Mouse (Mus musculus): ENCODE measurements at regions not wholly inside any gene's neighbourhood (a gene's known extent, or its start where the extent isn't known, plus 50 kb on each side); places are given as distances from the start of the nearest gene placed in this dataset.

GRCm38 (mm10) chr16:30687682-30688081 lies 88.2 kb downstream of the Fam43a start:
- no peaks in the 10 kb centered on the region for H3K36me3 ChIP-seq
- WGBS = 78% methylated on average over 8 of the region's 8 CpGs
- H3K4me2 ChIP-seq = no peak overlapping the region
- no peak overlapping the region for H3K27ac ChIP-seq
- no peak overlapping the region for H3K9ac ChIP-seq
- no peaks in the 10 kb centered on the region for H3K9me3 ChIP-seq
- H3K4me1 ChIP-seq = peaks cover 9% of the 10 kb centered on the region; the same call in 1 of the 2 replicates
- no peak overlapping the region for H3K4me3 ChIP-seq
- H3K27me3 ChIP-seq = no peaks in the 10 kb centered on the region
- no peak for ATAC-seq (ENCODE audit: insufficient number of reproducible peaks, low FRiP score, low TSS enrichment, low read depth)

DNA sequence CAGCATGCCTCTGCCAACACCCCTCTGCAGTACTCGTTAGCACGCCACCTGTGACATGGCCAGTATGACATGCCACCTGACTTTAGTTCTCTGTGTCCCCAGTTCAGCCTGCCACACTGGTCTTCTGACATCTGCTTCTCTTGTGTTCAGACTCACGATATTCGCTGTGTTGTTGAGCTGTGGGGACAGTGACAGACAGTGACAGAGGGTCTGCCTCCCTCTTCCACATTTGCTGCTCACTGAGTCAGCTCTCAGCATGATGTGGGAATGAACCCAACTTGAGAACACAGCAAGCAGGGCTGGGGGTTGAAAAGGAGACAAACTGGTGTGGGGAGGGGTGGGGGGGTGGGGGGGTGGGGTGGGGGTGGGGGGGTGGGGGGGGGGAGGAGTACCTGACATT lies 91.0 kb downstream of the Fam43a start:
- Histone ChIP-seq H3K9ac (no peak overlapping the region), H3K4me3 (no peak overlapping the region), H3K4me2 (no peak overlapping the region), H3K9me3 (no peaks in the 10 kb centered on the region), H3K36me3 (no peaks in the 10 kb centered on the region), H3K4me1 (peaks cover 17% of the 10 kb centered on the region), H3K27me3 (no peaks in the 10 kb centered on the region), H3K27ac (no peak overlapping the region)
- 71% methylated on average over 4 of the region's 4 CpGs for WGBS
- no peak for ATAC-seq (ENCODE audit: insufficient number of reproducible peaks, low FRiP score, low TSS enrichment, low read depth)

DNA sequence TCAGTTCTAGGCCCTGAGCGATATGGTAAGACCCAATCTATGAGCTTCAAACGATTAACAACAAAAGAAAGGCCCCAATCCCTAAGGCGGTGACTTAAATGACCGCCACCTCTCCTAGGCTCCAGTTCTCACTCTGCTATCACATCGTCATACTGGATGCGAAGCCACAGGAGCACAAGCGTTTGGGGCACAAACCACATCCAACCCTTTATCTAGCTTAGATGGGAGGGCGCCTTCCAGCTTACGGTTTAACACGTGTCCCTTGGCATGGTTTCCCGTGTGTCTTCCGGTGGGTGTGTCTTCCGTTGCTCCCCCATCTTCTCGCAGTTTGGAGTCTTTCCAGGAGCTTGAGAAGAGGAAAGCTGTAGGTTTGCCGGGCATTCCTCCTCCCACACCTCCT lies 92.4 kb downstream of the Fam43a start:
- Histone ChIP-seq H3K4me3 (no peak overlapping the region), H3K4me1 (peaks cover 17% of the 10 kb centered on the region), H3K9ac (no peak overlapping the region), H3K36me3 (no peaks in the 10 kb centered on the region), H3K27me3 (no peaks in the 10 kb centered on the region), H3K9me3 (no peaks in the 10 kb centered on the region), H3K4me2 (no peak overlapping the region), H3K27ac (no peak overlapping the region)
- 78% methylated on average over 15 of the region's 15 CpGs for WGBS
- no peak for ATAC-seq (ENCODE audit: insufficient number of reproducible peaks, low FRiP score, low TSS enrichment, low read depth)

GRCm38 (mm10) chr16:30692541-30693141 lies 93.1 kb downstream of the Fam43a start:
- peaks cover 21% of the 10 kb centered on the region for H3K4me1 ChIP-seq
- no peak overlapping the region for H3K4me3 ChIP-seq
- no peaks in the 10 kb centered on the region for H3K9me3 ChIP-seq
- WGBS = 35% methylated on average over 5 of the region's 5 CpGs
- H3K27ac ChIP-seq = no peak overlapping the region
- H3K36me3 ChIP-seq = no peaks in the 10 kb centered on the region
- no peaks in the 10 kb centered on the region for H3K27me3 ChIP-seq
- H3K4me2 ChIP-seq = no peak overlapping the region
- ATAC-seq (ENCODE audit: insufficient number of reproducible peaks, low FRiP score, low TSS enrichment, low read depth) = no peak
- H3K9ac ChIP-seq = no peak overlapping the region

- WGBS = 54% methylated on average over 3 of the region's 3 CpGs
- Histone ChIP-seq H3K4me1 (peaks cover 21% of the 10 kb centered on the region), H3K36me3 (no peaks in the 10 kb centered on the region), H3K27me3 (no peaks in the 10 kb centered on the region), H3K27ac (no peak overlapping the region), H3K9ac (no peak overlapping the region), H3K4me3 (no peak overlapping the region), H3K4me2 (no peak overlapping the region), H3K9me3 (no peaks in the 10 kb centered on the region)
- no peak for ATAC-seq (ENCODE audit: insufficient number of reproducible peaks, low FRiP score, low TSS enrichment, low read depth)
These were observed 93.7 kb downstream of the Fam43a start for GRCm38 (mm10) chr16:30693206-30693605.

GRCm38 (mm10) chr16:30693839-30694527 lies 94.5 kb downstream of the Fam43a start:
- H3K9ac ChIP-seq = no peak overlapping the region
- WGBS = 92% methylated on average over 1 of the region's 1 CpGs
- H3K27me3 ChIP-seq = no peaks in the 10 kb centered on the region
- H3K36me3 ChIP-seq = no peaks in the 10 kb centered on the region
- no peak overlapping the region for H3K4me3 ChIP-seq
- H3K27ac ChIP-seq = no peak overlapping the region
- H3K4me2 ChIP-seq = no peak overlapping the region
- no peaks in the 10 kb centered on the region for H3K9me3 ChIP-seq
- ATAC-seq (ENCODE audit: insufficient number of reproducible peaks, low FRiP score, low TSS enrichment, low read depth) = no peak
- H3K4me1 ChIP-seq = peaks cover 21% of the 10 kb centered on the region

- H3K4me1 ChIP-seq = peaks cover 21% of the 10 kb centered on the region
- no peaks in the 10 kb centered on the region for H3K27me3 ChIP-seq
- H3K4me2 ChIP-seq = no peak overlapping the region
- H3K9ac ChIP-seq = no peak overlapping the region
- WGBS = 75% methylated on average over 8 of the region's 8 CpGs
- no peak overlapping the region for H3K4me3 ChIP-seq
- no peaks in the 10 kb centered on the region for H3K9me3 ChIP-seq
- H3K36me3 ChIP-seq = no peaks in the 10 kb centered on the region
- ATAC-seq (ENCODE audit: insufficient number of reproducible peaks, low FRiP score, low TSS enrichment, low read depth) = no peak
- H3K27ac ChIP-seq = no peak overlapping the region
These were observed 96.2 kb downstream of the Fam43a start for GRCm38 (mm10) chr16:30695691-30696090.

DNA sequence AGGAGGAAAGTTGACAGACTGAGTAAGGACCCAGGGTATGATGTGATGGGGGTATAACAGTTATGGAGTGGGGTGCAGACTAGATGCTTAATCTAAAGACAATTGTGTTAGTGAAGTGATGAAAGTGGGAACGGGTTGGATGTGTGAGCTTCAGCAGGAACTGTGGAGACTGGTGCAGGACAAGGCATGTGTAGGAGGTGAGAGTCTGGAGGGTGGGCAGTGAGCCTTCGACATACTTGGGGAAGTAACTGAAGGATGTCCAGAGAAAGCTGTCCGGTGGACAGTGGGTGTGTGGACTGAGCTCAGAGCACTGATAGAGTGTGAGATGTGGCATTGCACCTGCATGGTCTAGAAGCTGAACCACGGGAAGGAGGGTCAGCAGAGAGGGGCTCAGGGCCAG lies 97.7 kb downstream of the Fam43a start:
- Histone ChIP-seq H3K27me3 (no peaks in the 10 kb centered on the region), H3K27ac (no peak overlapping the region), H3K36me3 (no peaks in the 10 kb centered on the region), H3K9me3 (no peaks in the 10 kb centered on the region), H3K9ac (no peak overlapping the region), H3K4me3 (no peak overlapping the region), H3K4me2 (no peak overlapping the region), H3K4me1 (peaks cover 18% of the 10 kb centered on the region)
- no peak for ATAC-seq (ENCODE audit: insufficient number of reproducible peaks, low FRiP score, low TSS enrichment, low read depth)
- 73% methylated on average over 4 of the region's 4 CpGs for WGBS

- no peaks in the 10 kb centered on the region for H3K27me3 ChIP-seq
- H3K4me1 ChIP-seq = peaks cover 14% of the 10 kb centered on the region
- H3K36me3 ChIP-seq = no peaks in the 10 kb centered on the region
- no peak overlapping the region for H3K4me3 ChIP-seq
- 28% methylated on average over 2 of the region's 2 CpGs for WGBS
- ATAC-seq (ENCODE audit: insufficient number of reproducible peaks, low FRiP score, low TSS enrichment, low read depth) = no peak
- no peak overlapping the region for H3K4me2 ChIP-seq
- no peak overlapping the region for H3K27ac ChIP-seq
- H3K9ac ChIP-seq = no peak overlapping the region
- H3K9me3 ChIP-seq = no peaks in the 10 kb centered on the region
These were observed 98.3 kb downstream of the Fam43a start for GRCm38 (mm10) chr16:30697806-30698205.

DNA sequence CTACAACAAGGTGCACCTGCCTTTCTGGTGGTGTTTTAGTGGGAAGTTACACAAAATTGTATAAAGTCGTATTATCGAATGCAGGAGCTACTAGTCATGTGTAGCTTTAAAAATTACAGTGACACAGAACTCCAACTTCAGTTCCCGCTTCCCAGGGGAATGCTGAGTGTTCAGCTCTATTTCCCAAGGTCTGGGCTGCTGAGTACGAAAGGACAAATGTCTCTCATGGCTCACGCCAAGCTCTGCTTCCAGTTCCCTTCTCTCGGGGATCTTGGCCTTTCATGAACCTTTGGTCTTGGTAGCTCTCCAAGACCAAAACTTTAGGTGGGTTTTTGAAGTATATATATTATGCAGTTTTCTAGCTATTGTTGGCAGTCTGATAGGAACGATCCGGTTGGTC lies 104.3 kb downstream of the Fam43a start:
- 79% methylated on average over 8 of the region's 8 CpGs for WGBS
- Histone ChIP-seq H3K27me3 (no peaks in the 10 kb centered on the region), H3K9ac (no peak overlapping the region), H3K4me2 (no peak overlapping the region), H3K27ac (no peak overlapping the region), H3K4me1 (peaks cover 3% of the 10 kb centered on the region; the same call in 1 of the 2 replicates), H3K4me3 (no peak overlapping the region), H3K36me3 (no peaks in the 10 kb centered on the region), H3K9me3 (no peaks in the 10 kb centered on the region)
- ATAC-seq (ENCODE audit: insufficient number of reproducible peaks, low FRiP score, low TSS enrichment, low read depth) = no peak

DNA sequence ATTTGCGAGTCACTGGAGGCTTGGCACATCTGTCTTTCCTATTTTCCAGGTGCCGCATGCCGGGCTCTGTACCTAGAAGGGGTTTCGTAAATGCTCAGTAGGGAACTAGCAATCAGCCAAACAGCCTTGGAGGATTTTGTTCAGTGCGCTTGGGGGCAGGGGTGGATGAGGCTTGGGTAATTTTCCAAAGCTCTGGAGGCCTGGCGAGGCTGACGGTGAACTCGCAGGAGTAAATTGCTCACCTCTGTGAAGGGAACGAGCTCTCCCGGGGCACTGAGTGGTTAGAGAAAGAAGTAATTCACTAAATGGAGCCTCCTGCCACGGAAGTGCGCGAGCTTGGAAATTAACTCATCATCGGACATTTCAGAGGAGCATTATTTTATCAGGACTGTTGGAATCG lies 110.0 kb downstream of the Fam43a start:
- Histone ChIP-seq H3K4me2 (no peak overlapping the region), H3K9ac (no peak overlapping the region), H3K9me3 (no peaks in the 10 kb centered on the region), H3K36me3 (no peaks in the 10 kb centered on the region), H3K4me1 (peaks cover 8% of the 10 kb centered on the region; the same call in 1 of the 2 replicates), H3K27me3 (no peaks in the 10 kb centered on the region), H3K4me3 (no peak overlapping the region), H3K27ac (no peak overlapping the region)
- no peak for ATAC-seq (ENCODE audit: insufficient number of reproducible peaks, low FRiP score, low TSS enrichment, low read depth)
- 33% methylated on average over 15 of the region's 15 CpGs for WGBS

GRCm38 (mm10) chr16:30709975-30710374 lies 110.5 kb downstream of the Fam43a start:
- Histone ChIP-seq H3K27me3 (no peaks in the 10 kb centered on the region), H3K4me1 (peaks cover 8% of the 10 kb centered on the region; the same call in 1 of the 2 replicates), H3K9ac (no peak overlapping the region), H3K4me3 (no peak overlapping the region), H3K36me3 (no peaks in the 10 kb centered on the region), H3K9me3 (no peaks in the 10 kb centered on the region), H3K4me2 (no peak overlapping the region), H3K27ac (no peak overlapping the region)
- ATAC-seq (ENCODE audit: insufficient number of reproducible peaks, low FRiP score, low TSS enrichment, low read depth) = no peak
- 62% methylated on average over 2 of the region's 2 CpGs for WGBS

All from limb, embryonic 15.5 days (tissue).